Mouse (Mus musculus) small intestine, adult 2 months (tissue): Measurements from ENCODE around the gene Spsb1. TPM values are rescaled to one million over a fixed set of nuclear protein-coding genes. Genes with fewer than 3 reads are reported as not detected.

ENCODE experiments used
- H3K27ac ChIP-seq: fragments of 200-500 bp; 2 replicates; pipeline ENCODE4 v1.5.1; 2012; ENCODE audit warnings: low read depth, low read length, control low read depth, inconsistent platforms; ENCODE audit not compliant: insufficient read depth
- H3K27me3 ChIP-seq: fragments of 200-500 bp; 2 replicates; pipeline ENCODE4 v1.6.1; 2012; ENCODE audit warnings: mild to moderate bottlenecking, moderate library complexity, low read length, inconsistent platforms; ENCODE audit not compliant: control insufficient read depth, insufficient read depth
- H3K36me3 ChIP-seq: fragments of 200-500 bp; 2 replicates; pipeline ENCODE4 v1.6.1; 2012; ENCODE audit warnings: mild to moderate bottlenecking, low read length, control low read depth, inconsistent platforms; ENCODE audit not compliant: control insufficient read depth, insufficient read depth
- H3K4me1 ChIP-seq: fragments of 200-500 bp; 2 replicates; pipeline ENCODE4 v1.6.1; 2012; ENCODE audit warnings: low read length, inconsistent platforms, mixed read lengths; ENCODE audit not compliant: control insufficient read depth, insufficient read depth, insufficient read length
- H3K4me3 ChIP-seq: fragments of 200-500 bp; 2 replicates; pipeline ENCODE4 v1.5.1; 2012; ENCODE audit warnings: low read depth, mild to moderate bottlenecking, control low read depth, inconsistent platforms, low read length, moderate library complexity
- CTCF ChIP-seq: fragments of 200-500 bp; IDR thresholded peaks from 2 replicates; pipeline ENCODE4 v1.5.1; 2012; ENCODE audit warnings: low read depth, mild to moderate bottlenecking, control low read depth, inconsistent platforms, low read length, moderate library complexity, mixed read lengths; ENCODE audit not compliant: insufficient replicate concordance, insufficient read length; ENCODE audit errors: extremely low read depth
- POLR2A ChIP-seq: fragments of 200-500 bp; IDR thresholded peaks from 2 replicates; pipeline ENCODE4 v1.6.1; 2012; ENCODE audit warnings: low read depth, mild to moderate bottlenecking, control low read depth, inconsistent platforms, low read length, moderate library complexity
- WGBS: fragments of 180-500 bp; shearing (Covaris S2); methylation state at CpG from one replicate; pipeline ENCODE4 v1.1.7; 2018; 5-methylcytosine and 5-hydroxymethylcytosine counted together
- polyA plus RNA-seq: library from polyadenylated mRNA; depleted of rRNA; stranded (reverse); fragments of >200 nt; gene quantifications from 2 replicates; pipeline ENCODE4 v1.2.3, GENCODE M21; 2012

Gene Spsb1
- polyA plus RNA-seq, 1 experiment, result 27.3 TPM

DNA sequence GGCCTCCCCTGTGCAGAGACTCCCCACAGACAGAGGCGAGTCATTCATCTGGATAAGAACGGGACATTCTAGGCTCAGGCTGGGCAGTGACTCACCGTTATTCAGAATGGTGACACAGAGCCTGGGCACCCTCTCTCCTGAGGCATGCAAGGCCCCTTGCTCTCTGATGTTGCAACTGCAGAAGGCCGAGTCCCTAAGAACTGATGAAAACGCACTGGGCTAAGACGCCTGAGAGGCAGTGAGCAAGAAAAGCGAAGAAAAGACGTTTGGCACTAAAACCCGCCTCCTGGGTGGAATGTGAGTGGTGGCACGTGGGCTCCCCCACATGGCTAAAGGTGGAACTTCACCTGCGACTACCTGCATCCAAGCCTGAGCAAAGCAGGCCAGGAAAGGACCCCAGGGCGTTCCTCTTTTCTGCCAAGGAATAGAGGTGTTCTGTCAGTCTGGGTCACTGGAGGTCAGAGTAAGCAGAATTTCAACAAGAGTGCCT, 25.0 kb upstream of the Spsb1 start:
- Histone ChIP-seq H3K27me3 (no peaks in the 10 kb centered on the region), H3K27ac (no peak overlapping the region)
- 7% methylated on average over 12 of the region's 12 CpGs for whole genome bisulfite sequencing

DNA sequence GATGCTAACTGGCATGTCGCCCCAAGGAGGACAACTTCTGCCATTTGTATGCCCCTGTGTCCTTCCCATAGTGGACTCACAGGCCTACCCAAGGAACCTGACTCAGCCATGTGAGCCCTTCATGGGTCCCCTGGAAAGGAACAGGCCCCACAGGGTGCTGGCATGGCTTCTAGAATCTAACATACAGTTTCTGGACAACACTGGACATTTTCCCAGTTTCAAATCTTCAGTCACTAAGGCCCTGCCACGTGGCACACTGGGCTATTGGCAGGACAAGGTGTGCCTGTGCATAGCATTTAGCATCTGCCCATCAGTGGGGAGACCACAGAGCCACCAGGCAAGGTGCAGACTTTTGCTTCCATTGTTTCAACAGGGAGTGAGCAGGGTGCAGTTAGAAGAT, 24.0 kb upstream of the Spsb1 start:
- Histone ChIP-seq H3K36me3 (peaks cover 12% of the 10 kb centered on the region; the same call in 1 of the 2 replicates), H3K27me3 (no peaks in the 10 kb centered on the region), H3K27ac (no peak overlapping the region), H3K4me3 (no peak overlapping the region), H3K4me1 (no peaks in the 10 kb centered on the region; the same call in 1 of the 2 replicates)
- TF ChIP-seq CTCF (no peak), POLR2A (no peak)
- 85% methylated on average over 2 of the region's 2 CpGs for WGBS

More for the DNA sequence above, 25.0 kb upstream of the Spsb1 start:
- peaks cover 12% of the 10 kb centered on the region; the same call in 1 of the 2 replicates for H3K36me3 ChIP-seq
- no peak overlapping the region for H3K4me3 ChIP-seq
- peaks cover 2% of the 10 kb centered on the region; the same call in 1 of the 2 replicates for H3K4me1 ChIP-seq
- TF ChIP-seq POLR2A, result no peak
- TF ChIP-seq CTCF, result peak; percentile 91

DNA sequence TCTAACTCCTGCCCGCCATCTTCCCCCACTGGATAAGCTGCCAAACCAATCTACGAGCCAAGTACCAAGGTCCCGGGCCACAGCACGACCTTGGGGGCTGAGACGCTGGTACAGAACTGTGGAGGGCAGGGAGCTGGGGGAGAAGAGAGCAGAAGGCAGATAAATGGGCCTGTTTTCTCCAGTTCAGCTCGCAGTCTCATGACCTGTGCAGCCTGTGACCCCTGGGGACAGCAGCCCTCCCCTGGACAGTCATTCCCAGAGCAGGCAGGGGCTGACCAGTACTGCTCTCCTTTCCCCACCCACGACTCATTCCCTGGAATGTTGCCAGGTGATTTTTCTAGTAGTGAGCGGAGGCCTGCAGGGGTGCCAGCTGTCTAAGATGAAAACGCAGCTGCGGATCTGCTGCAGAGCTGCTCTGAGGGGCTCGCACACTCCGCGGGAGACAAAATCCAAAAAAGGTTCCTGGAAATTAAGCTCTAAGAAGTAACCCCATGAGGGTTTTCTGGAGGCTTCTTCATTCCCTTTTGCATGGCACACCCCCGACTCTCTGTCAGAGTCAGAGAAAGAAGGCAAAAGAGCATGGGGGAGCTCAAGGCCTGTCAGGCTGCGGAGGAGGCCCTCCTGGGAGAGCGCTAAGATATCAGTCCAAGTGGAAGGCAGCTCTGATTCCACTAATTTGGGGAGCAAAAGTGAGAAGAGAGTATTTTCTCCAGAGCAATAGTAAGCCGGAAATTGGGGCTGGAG, 23.1 kb upstream of the Spsb1 start:
- no peak for TF ChIP-seq POLR2A
- TF ChIP-seq CTCF, result no peak
- Histone ChIP-seq H3K4me3 (no peak overlapping the region), H3K4me1 (no peaks in the 10 kb centered on the region; the same call in 1 of the 2 replicates), H3K27ac (no peak overlapping the region), H3K36me3 (peaks cover 12% of the 10 kb centered on the region; the same call in 1 of the 2 replicates), H3K27me3 (no peaks in the 10 kb centered on the region)
- WGBS, result 72% methylated on average over 17 of the region's 17 CpGs

DNA sequence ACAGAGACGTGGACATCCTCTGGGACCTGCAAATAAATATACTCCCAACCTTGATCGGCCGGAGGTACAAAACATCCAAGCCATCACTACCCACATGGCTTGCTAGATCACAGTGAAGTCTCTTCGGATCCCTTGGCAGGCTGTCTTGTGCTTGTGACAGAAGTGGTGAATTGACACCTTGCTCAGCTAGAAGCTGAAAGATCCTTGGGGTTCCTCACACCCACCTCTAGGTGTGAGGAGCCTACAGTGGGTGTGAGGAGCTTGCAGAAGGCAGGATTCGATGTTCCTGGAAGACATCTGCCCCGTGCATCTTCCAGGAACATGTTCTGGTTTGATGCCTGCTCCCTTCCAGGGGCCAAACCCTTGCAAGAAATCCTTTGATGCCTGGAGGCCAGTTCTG, 22.3 kb upstream of the Spsb1 start:
- H3K27ac ChIP-seq, result no peak overlapping the region
- peaks cover 10% of the 10 kb centered on the region; the same call in 1 of the 2 replicates for H3K36me3 ChIP-seq
- TF ChIP-seq POLR2A, result no peak
- no peak for TF ChIP-seq CTCF
- WGBS, result 81% methylated on average over 6 of the region's 6 CpGs
- H3K4me3 ChIP-seq, result no peak overlapping the region
- H3K4me1 ChIP-seq, result no peaks in the 10 kb centered on the region; the same call in 1 of the 2 replicates
- H3K27me3 ChIP-seq, result no peaks in the 10 kb centered on the region

DNA sequence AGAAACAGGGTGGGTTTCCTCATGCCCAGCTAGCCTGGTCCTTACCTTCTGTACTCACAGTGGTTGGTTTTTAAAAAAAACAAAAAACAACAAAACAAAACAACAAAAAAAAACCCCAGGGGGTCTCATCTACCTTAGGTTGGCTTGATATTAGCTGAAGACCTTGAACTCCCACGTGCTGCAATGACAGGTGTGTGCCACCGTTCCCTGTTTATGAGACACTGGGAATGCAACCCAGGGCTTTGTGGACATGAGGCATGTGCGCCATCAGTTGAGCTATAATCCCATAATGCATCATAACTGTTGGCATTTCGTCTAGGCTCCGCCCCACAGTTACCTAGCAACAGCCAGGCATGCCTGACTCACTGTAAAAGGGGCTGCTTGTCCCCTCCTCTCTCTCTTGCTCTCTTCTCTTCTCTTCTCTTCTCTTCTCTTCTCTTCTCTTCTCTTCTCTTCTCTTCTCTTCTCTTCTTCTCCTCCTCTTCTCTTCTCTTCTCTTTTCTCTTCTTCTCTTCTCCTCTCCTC, 20.9 kb upstream of the Spsb1 start:
- 59% methylated on average over 5 of the region's 5 CpGs for WGBS
- Histone ChIP-seq H3K27ac (no peak overlapping the region), H3K36me3 (no peaks in the 10 kb centered on the region), H3K4me1 (no peaks in the 10 kb centered on the region), H3K27me3 (no peaks in the 10 kb centered on the region), H3K4me3 (no peak overlapping the region)
- TF ChIP-seq POLR2A, result no peak
- TF ChIP-seq CTCF, result no peak

DNA sequence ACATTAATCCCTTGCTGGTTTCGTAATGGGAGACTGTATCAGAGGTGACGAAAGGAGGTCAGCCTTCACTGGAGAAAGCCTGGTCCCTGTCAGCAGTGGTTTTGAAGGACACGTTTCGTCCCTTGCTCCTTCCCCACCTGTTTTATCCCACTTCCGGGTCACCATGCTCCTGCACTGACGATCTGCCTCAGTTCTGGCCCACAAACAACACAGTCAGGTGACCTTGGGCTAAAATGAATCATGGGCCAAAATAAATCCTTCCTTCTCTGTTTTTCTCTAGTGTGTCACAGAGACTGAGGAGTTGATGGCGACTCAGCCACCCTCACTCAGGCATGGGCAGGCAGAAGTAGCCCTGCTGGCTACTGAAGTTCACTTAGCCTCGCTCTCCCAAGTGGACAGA, 20.4 kb upstream of the Spsb1 start:
- Histone ChIP-seq H3K27ac (no peak overlapping the region), H3K36me3 (no peaks in the 10 kb centered on the region), H3K27me3 (no peaks in the 10 kb centered on the region), H3K4me3 (no peak overlapping the region), H3K4me1 (no peaks in the 10 kb centered on the region)
- 67% methylated on average over 8 of the region's 8 CpGs for WGBS
- no peak for TF ChIP-seq POLR2A
- no peak for TF ChIP-seq CTCF

DNA sequence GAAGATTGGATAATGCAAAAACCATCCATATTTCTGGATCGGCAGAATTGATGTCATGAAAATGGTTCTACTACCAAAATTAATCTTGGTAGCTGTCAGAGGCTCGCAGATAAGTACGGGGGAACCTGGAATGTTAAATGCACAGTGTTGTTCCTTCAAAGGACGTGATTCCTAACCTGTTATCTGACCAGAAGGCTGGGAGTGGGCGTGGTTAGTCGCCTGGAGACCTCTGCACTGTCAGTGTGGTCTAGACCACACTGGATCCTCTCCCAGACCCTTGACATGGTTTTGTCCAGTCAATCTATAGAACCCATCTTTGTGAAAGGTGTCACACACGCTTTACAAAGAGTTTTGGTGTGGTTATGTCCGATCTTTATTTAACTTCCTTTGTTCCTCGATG, 16.6 kb upstream of the Spsb1 start:
- TF ChIP-seq CTCF (no peak), POLR2A (no peak)
- no peaks in the 10 kb centered on the region for H3K36me3 ChIP-seq
- H3K4me3 ChIP-seq, result no peak overlapping the region
- no peaks in the 10 kb centered on the region for H3K4me1 ChIP-seq
- no peaks in the 10 kb centered on the region for H3K27me3 ChIP-seq
- no peak overlapping the region for H3K27ac ChIP-seq
- 45% methylated on average over 9 of the region's 9 CpGs for WGBS
